Mouse (Mus musculus): ENCODE results near the gene Arid2. TPM values are rescaled to one million over a fixed set of nuclear protein-coding genes. Genes with fewer than 3 reads are reported as not detected.
A peak's percentile ranks its signal among the peaks of the same experiment; 100 is the strongest.

Gene Arid2
- total RNA-seq, 2 experiments from 2014 or later: 46.8 to 91.7 TPM

- no peak for ATAC-seq (replicated peaks; ENCODE audit: low FRiP score, low TSS enrichment, poor library complexity, severe bottlenecking)
Observed at GRCm38 (mm10) chr15:96332468-96333213, 45.3 kb downstream of the Arid2 start.

- ATAC-seq (replicated peaks; ENCODE audit: low FRiP score, low TSS enrichment, poor library complexity, severe bottlenecking): no peak
Observed at GRCm38 (mm10) chr15:96333350-96333749, 46.0 kb downstream of the Arid2 start.

- no peak for ATAC-seq (replicated peaks; ENCODE audit: low FRiP score, low TSS enrichment, poor library complexity, severe bottlenecking)
Observed at GRCm38 (mm10) chr15:96340924-96341323, 53.6 kb downstream of the Arid2 start.

- ATAC-seq (replicated peaks; ENCODE audit: low FRiP score, low TSS enrichment, poor library complexity, severe bottlenecking): no peak
Observed at GRCm38 (mm10) chr15:96342097-96342496, 54.8 kb downstream of the Arid2 start.

DNA sequence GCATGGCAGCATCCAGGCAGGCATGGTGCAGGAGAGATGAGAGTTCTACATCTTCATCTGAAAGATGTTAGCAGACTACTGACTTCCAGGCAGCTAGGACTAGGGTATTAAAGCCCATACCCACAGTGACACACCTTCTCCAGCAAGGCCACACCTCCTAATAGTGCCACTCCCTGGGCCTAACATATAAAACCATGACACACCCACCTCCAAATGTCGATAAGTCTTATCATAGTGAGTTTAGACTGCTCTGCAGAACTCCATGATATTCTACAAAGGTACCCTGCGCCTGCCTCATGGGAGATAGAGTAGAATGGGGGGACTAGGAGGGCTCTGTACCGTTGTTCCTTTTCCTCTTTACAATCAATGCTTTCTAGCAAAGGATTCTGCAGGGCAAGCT is 55.6 kb downstream of the Arid2 start:
- peak; percentile 66 for ATAC-seq (replicated peaks; ENCODE audit: low FRiP score, low TSS enrichment, poor library complexity, severe bottlenecking)

GRCm38 (mm10) chr15:96344591-96345285 is 57.4 kb downstream of the Arid2 start:
- peak; percentile 93 for ATAC-seq (replicated peaks; ENCODE audit: low FRiP score, low TSS enrichment, poor library complexity, severe bottlenecking)

GRCm38 (mm10) chr15:96345312-96345849 is 58.1 kb downstream of the Arid2 start:
- peak; percentile 23 for ATAC-seq (replicated peaks; ENCODE audit: low FRiP score, low TSS enrichment, poor library complexity, severe bottlenecking)

DNA sequence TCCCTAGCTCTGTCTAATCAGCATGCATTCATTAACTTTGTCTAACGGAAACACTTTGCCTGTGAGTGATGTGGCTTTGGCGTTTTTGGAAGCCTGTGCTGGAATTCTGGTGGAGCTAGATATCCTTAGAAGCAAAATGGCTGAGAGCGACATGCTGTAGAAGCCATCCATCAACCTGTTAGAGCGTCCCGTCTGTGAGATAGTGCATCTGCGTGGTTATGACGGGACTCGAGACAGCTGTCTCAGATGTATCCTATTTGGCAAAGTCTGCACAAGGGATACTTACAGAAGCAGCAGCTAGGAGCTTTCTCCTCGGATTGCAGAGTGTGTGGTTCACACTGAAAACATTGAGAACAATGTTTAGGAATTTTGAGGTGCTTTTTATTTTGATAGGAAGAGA is 64.1 kb downstream of the Arid2 start:
- no peak for ATAC-seq (replicated peaks; ENCODE audit: low FRiP score, low TSS enrichment, poor library complexity, severe bottlenecking)

DNA sequence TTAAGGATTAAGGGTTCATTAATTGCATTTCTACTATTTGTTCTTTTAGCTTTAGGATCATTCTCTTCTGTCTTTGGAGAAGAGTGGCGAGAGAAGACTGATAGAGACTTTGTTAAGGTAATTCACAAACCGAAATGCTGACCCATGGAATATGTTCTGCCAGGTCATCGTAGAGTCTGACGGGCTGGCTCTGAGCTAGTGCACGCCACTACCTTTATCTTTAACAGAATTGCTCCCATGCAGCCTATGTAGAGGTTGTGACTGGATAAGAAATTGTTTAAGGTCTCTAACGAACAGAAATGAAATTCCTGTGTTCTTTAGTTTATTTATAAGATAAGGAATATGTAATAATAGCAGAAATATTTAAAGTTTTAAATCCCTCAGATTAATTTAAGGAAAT is 71.6 kb downstream of the Arid2 start:
- ATAC-seq (replicated peaks; ENCODE audit: low FRiP score, low TSS enrichment, poor library complexity, severe bottlenecking): peak; percentile 75

DNA sequence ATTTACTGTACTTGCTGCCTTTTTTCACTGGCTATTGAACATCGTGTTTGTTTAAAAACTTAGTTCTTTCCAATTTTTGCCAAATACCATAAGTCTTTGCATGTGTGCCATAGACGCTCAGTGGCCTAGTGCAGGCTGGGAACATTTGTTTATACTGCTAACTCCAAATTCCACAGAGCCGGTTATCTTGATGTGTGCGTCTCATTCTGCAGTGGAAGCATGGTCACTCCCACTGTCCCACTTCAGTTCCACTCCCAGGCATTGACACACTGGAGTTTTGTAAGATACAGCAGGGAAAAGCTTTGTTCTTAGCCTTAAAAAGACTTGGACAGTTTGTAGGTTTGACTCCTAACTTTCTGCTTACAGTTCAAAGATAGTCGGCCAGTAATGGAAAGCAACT is 73.3 kb downstream of the Arid2 start:
- ATAC-seq (replicated peaks; ENCODE audit: low FRiP score, low TSS enrichment, poor library complexity, severe bottlenecking): no peak

DNA sequence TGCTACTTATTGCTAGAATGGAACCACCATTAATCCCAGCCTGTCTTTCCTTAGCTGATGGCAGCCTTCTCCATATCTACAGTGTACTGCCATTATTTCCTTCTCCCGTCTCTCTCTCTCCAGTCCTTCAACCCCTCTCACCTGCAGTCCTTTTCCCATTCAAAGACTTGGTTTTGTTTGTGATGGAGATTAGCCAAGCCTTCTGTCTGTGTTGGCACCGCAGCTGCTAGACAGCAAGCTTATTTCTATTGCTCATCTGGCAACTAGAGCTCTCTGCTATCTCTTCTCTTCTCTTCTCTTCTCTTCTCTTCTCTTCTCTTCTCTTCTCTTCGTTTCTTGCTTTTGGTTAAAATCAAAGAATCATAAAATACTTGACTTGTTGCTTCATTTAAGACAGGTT is 78.0 kb downstream of the Arid2 start:
- no peak for ATAC-seq (replicated peaks; ENCODE audit: low FRiP score, low TSS enrichment, poor library complexity, severe bottlenecking)

DNA sequence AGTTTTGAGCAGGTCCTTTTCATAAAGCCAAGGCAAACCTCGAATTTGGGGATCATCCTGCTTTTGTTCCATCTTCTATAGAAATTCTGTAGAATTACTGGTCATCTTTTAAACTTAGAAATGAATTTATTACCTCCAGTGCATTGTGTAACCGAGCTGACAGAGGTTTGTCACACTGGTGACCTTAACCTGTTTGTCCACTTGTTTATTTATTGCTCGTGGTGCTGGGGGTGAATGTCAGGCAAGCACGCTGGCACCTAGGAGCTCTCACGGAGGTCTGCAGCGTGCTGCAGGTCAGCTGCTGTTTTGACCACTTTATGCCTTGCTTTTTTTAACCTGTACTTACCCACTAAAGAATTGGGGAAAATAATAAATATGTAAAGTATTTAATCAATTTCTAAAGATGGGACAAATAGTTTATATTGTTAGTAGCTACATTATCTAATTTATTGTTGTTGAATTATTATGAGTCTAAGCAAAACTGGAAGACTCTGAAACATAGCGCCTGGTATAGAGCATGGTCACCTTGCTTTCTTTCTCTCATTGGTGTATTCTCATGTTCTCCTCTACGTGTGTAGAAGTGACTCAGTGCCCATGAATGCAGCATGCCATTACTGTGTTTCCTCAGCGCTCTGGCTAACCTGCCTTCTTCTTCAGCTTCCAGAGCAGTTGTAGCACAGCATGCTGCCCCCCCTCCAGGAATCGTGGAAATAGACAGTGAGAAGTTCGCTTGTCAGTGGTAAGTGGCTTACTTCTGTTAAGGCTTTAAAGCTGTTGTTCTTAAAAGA is 79.1 kb downstream of the Arid2 start:
- ATAC-seq (replicated peaks; ENCODE audit: low FRiP score, low TSS enrichment, poor library complexity, severe bottlenecking): no peak

DNA sequence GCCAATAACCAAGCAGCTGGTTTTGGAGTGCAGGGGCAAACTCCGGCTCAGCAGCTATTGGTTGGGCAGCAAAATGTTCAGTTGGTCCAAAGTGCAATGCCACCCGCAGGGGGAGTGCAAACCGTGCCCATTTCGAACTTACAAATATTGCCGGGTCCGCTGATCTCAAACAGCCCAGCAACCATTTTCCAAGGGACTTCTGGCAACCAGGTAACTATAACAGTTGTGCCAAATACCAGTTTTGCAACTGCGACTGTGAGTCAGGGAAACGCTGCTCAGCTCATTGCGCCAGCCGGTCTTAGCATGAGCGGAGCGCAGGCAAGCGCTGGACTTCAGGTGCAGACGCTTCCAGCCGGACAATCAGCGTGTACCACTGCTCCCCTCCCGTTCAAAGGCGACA is 84.0 kb downstream of the Arid2 start:
- ATAC-seq (replicated peaks; ENCODE audit: low FRiP score, low TSS enrichment, poor library complexity, severe bottlenecking): no peak

GRCm38 (mm10) chr15:96372628-96373027 is 85.3 kb downstream of the Arid2 start:
- no peak for ATAC-seq (replicated peaks; ENCODE audit: low FRiP score, low TSS enrichment, poor library complexity, severe bottlenecking)

GRCm38 (mm10) chr15:96373161-96373560 is 85.8 kb downstream of the Arid2 start:
- ATAC-seq (replicated peaks; ENCODE audit: low FRiP score, low TSS enrichment, poor library complexity, severe bottlenecking): no peak

- ATAC-seq (replicated peaks; ENCODE audit: low FRiP score, low TSS enrichment, poor library complexity, severe bottlenecking): no peak
Observed at GRCm38 (mm10) chr15:96376214-96376613, 88.9 kb downstream of the Arid2 start.

DNA sequence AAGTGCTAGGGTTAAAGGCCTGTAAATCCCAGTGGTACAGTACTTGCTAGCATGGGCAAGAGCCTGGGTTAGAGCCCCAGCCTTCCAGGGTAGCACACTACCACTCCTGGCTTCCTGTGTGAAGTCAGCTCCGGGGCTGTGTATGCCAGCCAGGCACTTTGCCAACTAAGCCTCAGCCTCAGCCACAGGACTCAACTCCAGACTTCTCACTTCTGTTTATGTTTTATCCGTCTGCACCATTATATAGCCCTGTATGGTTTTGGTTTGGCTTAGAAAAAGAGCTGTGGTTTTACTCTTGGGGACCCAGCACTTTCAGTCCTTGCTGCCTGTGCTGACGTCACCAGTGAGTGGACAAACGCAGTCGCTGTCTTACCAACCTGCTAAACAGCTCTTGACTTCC is 89.9 kb downstream of the Arid2 start:
- ATAC-seq (replicated peaks; ENCODE audit: low FRiP score, low TSS enrichment, poor library complexity, severe bottlenecking): peak; percentile 81

DNA sequence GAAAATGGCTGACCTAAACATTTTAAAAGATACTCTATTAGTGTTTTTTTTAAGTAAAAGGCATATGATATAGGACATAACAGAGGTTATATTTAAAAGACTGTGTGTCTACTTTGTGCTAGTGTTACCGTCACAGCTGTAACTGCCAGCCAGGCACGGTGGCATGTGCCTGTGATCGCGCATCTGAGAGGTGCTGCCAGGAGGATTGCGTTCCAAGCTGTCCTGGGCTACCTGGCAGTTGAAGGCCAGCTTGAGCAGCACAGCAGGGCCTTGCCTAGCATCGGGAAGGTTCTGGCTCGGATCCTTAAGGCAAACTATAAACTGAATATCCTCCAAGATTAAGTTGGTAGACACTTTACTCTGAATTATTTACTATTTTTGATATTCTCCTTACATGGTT is 90.4 kb downstream of the Arid2 start:
- ATAC-seq (replicated peaks; ENCODE audit: low FRiP score, low TSS enrichment, poor library complexity, severe bottlenecking): no peak

DNA sequence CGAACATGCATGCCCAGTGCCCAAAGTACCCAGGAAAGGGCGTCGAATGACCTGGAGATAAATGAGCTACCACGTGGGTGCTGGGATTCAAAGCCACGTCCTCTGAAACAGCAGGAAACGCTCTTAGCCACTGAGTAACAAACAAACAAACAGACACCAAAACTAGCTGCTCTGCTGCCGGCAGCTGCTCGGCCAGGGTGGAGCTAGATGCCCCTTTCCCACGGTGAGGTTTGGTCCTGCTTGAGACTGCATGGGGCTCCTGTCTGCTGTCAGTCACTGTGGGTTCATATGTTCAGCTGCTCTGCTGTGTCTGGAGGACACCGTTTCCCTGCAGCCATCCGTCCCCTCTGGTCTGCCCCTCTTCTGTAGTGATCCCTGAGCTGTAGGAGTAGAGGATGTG is 94.9 kb downstream of the Arid2 start:
- ATAC-seq (replicated peaks; ENCODE audit: low FRiP score, low TSS enrichment, poor library complexity, severe bottlenecking): no peak

- no peak for ATAC-seq (replicated peaks; ENCODE audit: low FRiP score, low TSS enrichment, poor library complexity, severe bottlenecking)
Observed at GRCm38 (mm10) chr15:96388565-96388964, 101.2 kb downstream of the Arid2 start.

Measured in megakaryocyte-erythroid progenitor cell, adult 5-6 weeks (primary cell).